24 mouse cellular contexts compared by ENCODE assay signal in genomic region chr3:51145985-51146384, GRCm38 (mm10).
DNase-seq lines count a peak whose midpoint lies in the region; ATAC-seq and TF ChIP-seq lines count a peak whose summit lies in the region.
"Had no signal": no experiment of that assay in that cellular context is flagged by ENCODE, and none has a peak within 500 bp of the region (broad histone marks: within the 10 kb centered on the region; RNA-seq: fewer than 3 reads in every experiment).

No protein-coding gene starts in this region.

- no peaks in the 10 kb centered on the region for H3K9me3 ChIP-seq in liver, embryonic 11.5 days (ENCODE audit: control insufficient read depth, low read length)
- no peaks in the 10 kb centered on the region for H3K9me3 ChIP-seq in liver, postnatal 0 days (ENCODE audit: low read length)
- H3K9me3 ChIP-seq: embryonic facial prominence, embryonic 15.5 days; G1E; heart, embryonic 15.5 days; limb, embryonic 10.5 days; neural tube, embryonic 12.5 days had no signal

- no peak for TF ChIP-seq EP300 in liver, postnatal 0 days (IDR thresholded peaks at IDR 0.05; ENCODE audit: low read depth)

- no peak overlapping the region for H3K4me3 ChIP-seq in liver, embryonic 11.5 days (ENCODE audit: low read depth, low read length)
- H3K4me3 ChIP-seq in liver, postnatal 0 days (ENCODE audit: low read depth, low read length): no peak overlapping the region
- H3K4me3 ChIP-seq: embryonic facial prominence, embryonic 15.5 days; heart, embryonic 15.5 days; limb, embryonic 10.5 days; megakaryocyte, embryonic 14.5 days; neural tube, embryonic 12.5 days had no signal

- H3K9ac ChIP-seq in liver, embryonic 11.5 days (ENCODE audit: low read depth, low read length): no peak overlapping the region
- no peak overlapping the region for H3K9ac ChIP-seq in liver, postnatal 0 days (replicated peaks)
- H3K9ac ChIP-seq: embryonic facial prominence, embryonic 15.5 days; heart, embryonic 15.5 days; liver, embryonic 14.5 days; neural tube, embryonic 12.5 days had no signal

- no peak for TF ChIP-seq CTCF in liver, postnatal 0 days (IDR thresholded peaks at IDR 0.05; ENCODE audit: low read depth)

- no peaks in the 10 kb centered on the region for H3K36me3 ChIP-seq in liver, embryonic 11.5 days (ENCODE audit: control insufficient read depth, insufficient read depth, low read length)
- H3K36me3 ChIP-seq in liver, postnatal 0 days (replicated peaks; ENCODE audit: insufficient read depth, low read length): no peaks in the 10 kb centered on the region
- H3K36me3 ChIP-seq: embryonic facial prominence, embryonic 15.5 days; G1E; heart, embryonic 15.5 days; limb, embryonic 10.5 days; neural tube, embryonic 12.5 days had no signal

- ATAC-seq in liver, embryonic 11.5 days (replicated peaks; ENCODE audit: low FRiP score): peak; percentile 61
- ATAC-seq in liver, postnatal 0 days: no peak
- 0 out of 2 replicates have a peak, but pooled peaks have one; percentile 16 for ATAC-seq in neutrophil, adult 5-6 weeks (ENCODE audit: extremely low read depth, insufficient number of reproducible peaks, low FRiP score, poor library complexity, severe bottlenecking)
- ATAC-seq: forebrain, embryonic 16.5 days; hindbrain, postnatal 0 days had no signal

- no peak overlapping the region for H3K4me2 ChIP-seq in liver, embryonic 11.5 days
- H3K4me2 ChIP-seq in liver, postnatal 0 days (ENCODE audit: low read depth, low read length): no peak overlapping the region
- H3K4me2 ChIP-seq: embryonic facial prominence, embryonic 15.5 days; heart, embryonic 15.5 days; neural tube, embryonic 12.5 days had no signal

- H3K4me1 ChIP-seq in liver, embryonic 11.5 days (replicated peaks; ENCODE audit: control insufficient read depth, insufficient read depth, low read length): no peaks in the 10 kb centered on the region
- no peaks in the 10 kb centered on the region for H3K4me1 ChIP-seq in liver, postnatal 0 days (ENCODE audit: insufficient read depth)
- H3K4me1 ChIP-seq: embryonic facial prominence, embryonic 15.5 days; heart, embryonic 15.5 days; neural tube, embryonic 12.5 days had no signal

- H3K27ac ChIP-seq in liver, embryonic 11.5 days (ENCODE audit: low read depth, low read length): no peak overlapping the region
- no peak overlapping the region for H3K27ac ChIP-seq in liver, postnatal 0 days (ENCODE audit: low read depth)
- H3K27ac ChIP-seq: embryonic facial prominence, embryonic 15.5 days; heart, embryonic 15.5 days; hindbrain, postnatal 0 days; limb, embryonic 10.5 days; liver, embryonic 14.5 days; neural tube, embryonic 12.5 days had no signal

- no peak for DNase-seq in liver, embryonic 11.5 days (ENCODE audit: low spot score)
- DNase-seq in liver, postnatal 0 days: no peak
- peak; percentile 81 for DNase-seq in MEL-GATA-1-ER (ENCODE audit: extremely low read depth, low read depth)
- peak; percentile 40 for DNase-seq in induced T-regulatory cell, adult 2 months (ENCODE audit: low read depth)
- no peak for DNase-seq in embryo, embryonic 9.5 days (ENCODE audit: extremely low spot score)
- DNase-seq in cerebellum, postnatal 4 days (ENCODE audit: low spot score in 2 of 2): no peak
- no peak for DNase-seq in urinary bladder, postnatal 4 days (ENCODE audit: low spot score in 2 of 2)
- DNase-seq: cerebellum, postnatal 10 days; embryo, embryonic 11 days; gastrocnemius, postnatal 25 days; heart, postnatal 4 days; kidney, adult 18-20 months; kidney, postnatal 4 days; layer of hippocampus, adult 9-11 months had no signal

- no peaks in the 10 kb centered on the region for H3K27me3 ChIP-seq in liver, embryonic 11.5 days (replicated peaks; ENCODE audit: control insufficient read depth, insufficient read depth, low read length)
- no peaks in the 10 kb centered on the region for H3K27me3 ChIP-seq in liver, postnatal 0 days (ENCODE audit: insufficient read depth, low read length)
- H3K27me3 ChIP-seq: embryonic facial prominence, embryonic 15.5 days; heart, embryonic 15.5 days; megakaryocyte, embryonic 14.5 days; neural tube, embryonic 12.5 days had no signal

- WGBS in liver, embryonic 11.5 days: 46% methylated on average over 2 of the region's 2 CpGs
- 26% methylated on average over 2 of the region's 2 CpGs for WGBS in liver, postnatal 0 days (ENCODE audit: insufficient replicate concordance)

Comparison
In these comparisons a context has a peak if more than half of its experiments do, and no peak if none do; other contexts are left out.
1. DNase-seq: peak in MEL-GATA-1-ER (single experiment) and induced T-regulatory cell, adult 2 months (single experiment); none in liver, embryonic 11.5 days (single experiment), liver, postnatal 0 days (single experiment), embryo, embryonic 9.5 days (single experiment), cerebellum, postnatal 4 days (0 of 2) and urinary bladder, postnatal 4 days (0 of 2).